ENCODE assay signal across 13 mouse cellular contexts in the genomic region with DNA sequence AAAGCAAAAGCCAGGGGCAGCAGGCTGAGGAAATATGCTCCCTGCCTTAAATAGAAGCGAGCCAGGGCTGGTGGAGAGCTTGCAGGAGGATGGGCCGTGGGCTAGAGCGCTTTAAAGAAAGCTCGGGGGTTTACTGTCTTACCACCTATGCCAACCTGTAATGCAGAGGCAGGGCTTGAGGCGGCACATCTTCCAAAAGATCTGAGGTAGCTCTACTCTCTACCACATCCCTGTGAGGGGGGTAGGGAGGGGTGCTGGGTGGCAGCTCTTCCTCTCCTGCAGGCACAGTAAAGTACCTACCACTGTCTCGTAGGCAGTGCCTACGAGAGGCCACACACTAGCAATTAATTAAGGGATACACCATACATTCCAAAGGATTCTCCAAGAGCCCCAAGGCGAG. TPM values are rescaled to one million over a fixed set of nuclear protein-coding genes. Genes with fewer than 3 reads are reported as not detected.
DNase-seq lines count a peak whose midpoint lies in the region; ATAC-seq and TF ChIP-seq lines count a peak whose summit lies in the region.
"Had no signal": no experiment of that assay in that cellular context is flagged by ENCODE, and none has a peak within 500 bp of the region (broad histone marks: within the 10 kb centered on the region; RNA-seq: fewer than 3 reads in every experiment).

No protein-coding gene starts in this region.

- no peak overlapping the region for H3K4me2 ChIP-seq in heart, postnatal 0 days (ENCODE audit: low read depth, low read length)
- H3K4me2 ChIP-seq in liver, embryonic 12.5 days: no peak overlapping the region
- H3K4me2 ChIP-seq: midbrain, embryonic 12.5 days had no signal

- TF ChIP-seq POLR2A in cerebellum, adult 2 months (IDR thresholded peaks at IDR 0.05; ENCODE audit: borderline replicate concordance, insufficient read depth, low read length): no peak
- no peak for TF ChIP-seq POLR2A in spleen, adult 2 months (IDR thresholded peaks at IDR 0.05; ENCODE audit: low read depth, low read length)

- no peak for TF ChIP-seq CTCF in cerebellum, adult 2 months (IDR thresholded peaks at IDR 0.05; ENCODE audit: borderline replicate concordance, insufficient read depth, low read depth, low read length)
- TF ChIP-seq CTCF in heart, postnatal 0 days (IDR thresholded peaks at IDR 0.05; ENCODE audit: low read depth): no peak
- TF ChIP-seq CTCF in spleen, adult 2 months (IDR thresholded peaks at IDR 0.05; ENCODE audit: extremely low read depth, insufficient read depth, insufficient read length, insufficient replicate concordance): no peak

- H3K9me3 ChIP-seq in heart, postnatal 0 days (replicated peaks; ENCODE audit: control insufficient read depth, low read length): no peaks in the 10 kb centered on the region
- no peaks in the 10 kb centered on the region for H3K9me3 ChIP-seq in liver, embryonic 12.5 days (replicated peaks)
- H3K9me3 ChIP-seq: midbrain, embryonic 12.5 days had no signal

- no peak for ATAC-seq in heart, postnatal 0 days (ENCODE audit: insufficient read depth, low read depth)
- no peak for ATAC-seq in liver, embryonic 12.5 days
- no peak for ATAC-seq in granulocyte monocyte progenitor cell, adult 5-6 weeks (replicated peaks; ENCODE audit: poor library complexity, severe bottlenecking)
- ATAC-seq: hindbrain, postnatal 0 days; liver, postnatal 0 days had no signal

- H3K27ac ChIP-seq in cerebellum, adult 2 months (ENCODE audit: insufficient read depth, low read length): peak overlapping the region; percentile 59
- H3K27ac ChIP-seq in heart, postnatal 0 days (ENCODE audit: low read depth): 0 out of 2 replicates have a peak overlapping the region, but pooled peaks have one; percentile 43
- peak overlapping the region; percentile 65 for H3K27ac ChIP-seq in spleen, adult 2 months (ENCODE audit: insufficient read depth, low read length)
- no peak overlapping the region for H3K27ac ChIP-seq in liver, embryonic 12.5 days
- H3K27ac ChIP-seq: hindbrain, postnatal 0 days; midbrain, embryonic 12.5 days had no signal

- H3K4me3 ChIP-seq in cerebellum, adult 2 months (replicated peaks; ENCODE audit: insufficient read depth, low read depth, low read length): no peak overlapping the region
- no peak overlapping the region for H3K4me3 ChIP-seq in heart, postnatal 0 days (ENCODE audit: low read depth, low read length)
- no peak overlapping the region for H3K4me3 ChIP-seq in spleen, adult 2 months (ENCODE audit: extremely low read depth, insufficient read depth, insufficient read length)
- no peak overlapping the region for H3K4me3 ChIP-seq in liver, embryonic 12.5 days
- H3K4me3 ChIP-seq: midbrain, embryonic 12.5 days had no signal

- TF ChIP-seq EP300 in heart, postnatal 0 days (IDR thresholded peaks at IDR 0.05; ENCODE audit: low read depth): no peak

- no peak overlapping the region for H3K9ac ChIP-seq in heart, postnatal 0 days (replicated peaks; ENCODE audit: low read depth, low read length)
- H3K9ac ChIP-seq in liver, embryonic 12.5 days: no peak overlapping the region
- H3K9ac ChIP-seq: liver, postnatal 0 days; midbrain, embryonic 12.5 days had no signal

- no peaks in the 10 kb centered on the region for H3K36me3 ChIP-seq in heart, postnatal 0 days (replicated peaks; ENCODE audit: control insufficient read depth, insufficient read depth, low read length)
- no peaks in the 10 kb centered on the region for H3K36me3 ChIP-seq in spleen, adult 2 months (ENCODE audit: control insufficient read depth, insufficient read depth, low read length)
- H3K36me3 ChIP-seq in liver, embryonic 12.5 days: no peaks in the 10 kb centered on the region
- H3K36me3 ChIP-seq: midbrain, embryonic 12.5 days had no signal

- H3K27me3 ChIP-seq in cerebellum, adult 2 months (ENCODE audit: control insufficient read depth, insufficient read depth, low read length): no peaks in the 10 kb centered on the region
- H3K27me3 ChIP-seq in heart, postnatal 0 days (ENCODE audit: control insufficient read depth, insufficient read depth, low read length): no peaks in the 10 kb centered on the region
- no peaks in the 10 kb centered on the region for H3K27me3 ChIP-seq in spleen, adult 2 months (ENCODE audit: control insufficient read depth, insufficient read depth, low read length)
- H3K27me3 ChIP-seq in liver, embryonic 12.5 days (replicated peaks): no peaks in the 10 kb centered on the region
- H3K27me3 ChIP-seq: midbrain, embryonic 12.5 days had no signal

- WGBS in cerebellum, adult 2 months: 61% methylated on average over 8 of the region's 8 CpGs
- WGBS in heart, postnatal 0 days: 46% methylated on average over 8 of the region's 8 CpGs
- 48% methylated on average over 8 of the region's 8 CpGs for WGBS in spleen, adult 2 months
- WGBS in liver, embryonic 12.5 days (ENCODE audit: insufficient replicate concordance): 62% methylated on average over 8 of the region's 8 CpGs

- DNase-seq in cerebellum, adult 2 months: no peak
- DNase-seq in cerebellum, adult 9-10 months: no peak
- peak; percentile 17 for DNase-seq in heart, postnatal 0 days (ENCODE audit: low spot score)
- DNase-seq in heart, adult 18-20 months: no peak
- DNase-seq in spleen, adult 2 months (ENCODE audit: low read depth in 1 of 2, low spot score in 2 of 2): peak in 1 of 2 experiments; percentile 23
- DNase-seq in spleen, postnatal 10 days (ENCODE audit: low spot score in 2 of 2): no peak
- DNase-seq: kidney, postnatal 4 days; liver, postnatal 0 days; right cerebral cortex, postnatal 25 days had no signal

- peaks cover 68% of the 10 kb centered on the region for H3K4me1 ChIP-seq in cerebellum, adult 2 months (ENCODE audit: control insufficient read depth, insufficient read depth, low read length)
- peaks cover 25% of the 10 kb centered on the region for H3K4me1 ChIP-seq in heart, postnatal 0 days (ENCODE audit: control insufficient read depth, insufficient read depth)
- H3K4me1 ChIP-seq in spleen, adult 2 months (ENCODE audit: control insufficient read depth, insufficient read depth, insufficient read length): peaks cover 31% of the 10 kb centered on the region; the same call in 1 of the 2 replicates
- peaks cover 39% of the 10 kb centered on the region for H3K4me1 ChIP-seq in liver, embryonic 12.5 days

RNA-seq across cellular contexts. Expression of a gene that starts 52.9 kb away (rescaled TPM):
- 64.9 and 67.6 TPM in 2 replicates for polyA plus RNA-seq in cerebellum, adult 2 months (2012; rRNA removed)
- total RNA-seq in heart, postnatal 0 days (2014; rRNA removed; ENCODE audit: low replicate concordance): 6.5 and 9.4 TPM in 2 replicates
- 2.6 and 3.1 TPM in 2 replicates for polyA plus RNA-seq in heart, postnatal 0 days (2015; fragmentation: Nextera tagmentation; extraction: Ambion mirVana)
- 10 to 100 TPM in 1 of 2 experiments, 1 to 10 TPM in 1; 9.1 to 12.4 TPM for total RNA-seq in heart, adult 18-20 months (2021)
- polyA plus RNA-seq in spleen, adult 2 months (2012; rRNA removed): 21.1 and 22.2 TPM in 2 replicates
- polyA plus RNA-seq in liver, embryonic 12.5 days (2016; fragmentation: Nextera tagmentation; extraction: Ambion mirVana): 3.7 and 4.3 TPM in 2 replicates
- 19.1 and 26.0 TPM in 2 replicates for total RNA-seq in granulocyte monocyte progenitor cell, adult 5-6 weeks (2014; fragmentation: Nextera tagmentation)
- 13.0 and 16.4 TPM in 2 replicates for total RNA-seq in granulocyte monocyte progenitor cell, adult 5-6 weeks (2017)
